Mouse (Mus musculus) left cerebral cortex, postnatal 10 days (tissue): ENCODE measurements around the gene Sec14l1. TPM values are rescaled to one million over a fixed set of nuclear protein-coding genes. Genes with fewer than 3 reads are reported as not detected.

Experiments
- DNase-seq, 2 experiments: peaks; one replicate each; pipeline ENCODE4 v3.0.0; 2021 to 2022; ENCODE audit warnings: low spot score in 2 of 2, mixed read lengths in 1 of 2; ENCODE audit errors: extremely low spot score in 1 of 2
- intact Hi-C: fragments of 180-260 bp; cut with DNase I; formaldehyde crosslinking; loops from one replicate; pipeline ENCODE4 v1.15.1; 2025
- total RNA-seq, 2 experiments: library from RNA; stranded (reverse); gene quantifications; 2 replicates each; pipeline ENCODE4 v1.2.3; 2021

The Sec14l1 gene
- total RNA-seq, 2 experiments from 2014 or later: 144 to 145 TPM

DNA sequence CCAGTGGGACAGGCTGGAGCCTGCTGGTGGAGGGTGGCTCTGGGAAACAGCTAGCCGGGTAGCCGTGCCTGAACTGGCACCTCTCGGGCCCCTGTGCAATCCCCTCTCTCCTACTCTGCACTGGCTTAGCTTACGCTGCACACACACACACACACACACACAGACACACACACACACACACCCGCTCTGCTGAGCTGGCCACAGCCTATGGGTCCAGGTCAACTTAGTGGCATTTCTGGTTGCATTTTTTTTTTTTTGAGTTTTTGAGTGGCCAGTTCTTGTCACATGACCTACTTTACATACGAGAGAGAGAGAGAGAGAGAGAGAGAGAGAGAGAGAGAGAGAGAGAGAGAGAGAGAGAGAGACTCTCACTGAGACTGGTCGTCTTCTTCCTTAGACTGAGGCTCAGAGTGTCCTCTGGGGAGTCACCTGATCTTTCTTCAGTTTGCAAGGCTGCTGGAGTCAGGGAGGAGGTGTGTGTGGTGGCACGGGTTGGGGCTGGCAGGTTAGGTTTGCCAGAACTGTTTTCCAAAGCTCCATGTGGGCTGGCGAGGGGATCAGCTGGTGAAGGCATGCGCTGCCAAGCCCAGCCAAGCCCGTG, 3.9 kb downstream of the Sec14l1 start:
- intact Hi-C loops: loop anchor here (5.0 kb wide), 1 partner anchor 37 kb away; no protein-coding TSS in a partner anchor
- DNase-seq: no peak

DNA sequence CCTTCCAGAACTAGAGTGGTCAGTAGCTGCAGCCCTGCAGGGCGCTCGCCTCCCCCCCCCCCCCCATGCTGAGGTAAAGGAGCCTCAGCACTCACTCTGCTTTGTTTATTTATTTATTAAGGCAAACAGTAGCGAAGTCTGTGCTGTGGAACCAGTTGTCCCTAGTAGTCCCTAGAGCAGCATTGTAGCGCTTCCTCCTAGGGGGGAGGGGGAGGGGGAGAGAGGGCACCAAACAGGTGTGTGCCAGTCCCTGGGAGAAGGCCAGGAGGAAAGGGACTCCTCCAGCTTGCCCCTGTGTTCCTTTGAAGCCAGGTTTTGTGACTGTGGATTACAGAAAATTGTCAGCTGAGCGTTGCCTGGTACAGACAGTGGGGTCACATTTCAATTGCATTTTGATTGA, 4.8 kb downstream of the Sec14l1 start:
- intact Hi-C loops: loop anchor here (5.0 kb wide), 1 partner anchor 37 kb away; no protein-coding TSS in a partner anchor

DNA sequence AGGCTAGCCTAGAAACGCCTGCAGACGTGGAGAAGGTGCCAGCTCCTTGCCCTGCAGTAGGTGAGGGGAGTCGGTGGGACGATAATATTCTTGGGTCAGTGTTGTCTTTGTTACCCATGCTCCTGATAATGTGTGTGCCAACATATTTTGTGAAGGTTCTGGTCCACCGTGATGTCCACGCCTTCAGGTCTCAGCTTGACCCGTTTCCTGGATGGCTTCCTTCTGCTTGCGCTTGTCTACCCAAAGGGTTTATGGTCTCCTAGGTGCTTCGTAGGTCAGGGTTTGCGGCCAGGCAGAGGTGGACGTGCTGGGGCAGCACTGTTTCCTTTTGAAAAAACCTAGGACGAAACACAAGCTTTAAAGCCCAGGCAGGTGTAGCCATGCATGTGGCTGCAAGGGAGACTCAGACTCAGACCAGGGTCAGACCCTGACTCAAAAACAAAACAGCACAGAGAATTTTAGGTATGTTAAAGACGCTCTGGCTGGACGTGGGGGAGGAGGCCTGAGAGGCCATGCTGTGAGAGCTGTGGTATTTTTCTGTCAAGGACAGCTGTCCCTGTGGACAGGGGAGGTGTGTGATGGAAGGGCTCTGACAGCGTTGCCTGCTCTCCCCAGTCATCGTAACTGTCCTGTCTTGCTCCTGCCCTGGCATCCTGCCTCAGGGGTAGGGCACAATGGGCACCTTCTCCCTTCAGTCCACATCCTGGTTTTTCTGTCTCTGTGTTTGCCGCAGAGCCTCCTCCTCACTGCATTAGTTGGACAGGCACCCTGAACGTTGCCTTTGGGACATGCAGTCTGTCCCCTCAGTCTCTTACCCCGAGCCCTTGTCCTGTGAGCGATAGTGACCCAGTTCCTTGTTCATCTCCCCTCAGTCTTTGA, 5.6 kb downstream of the Sec14l1 start:
- DNase-seq: no peak
- intact Hi-C loops: no loop called here

More for the DNA sequence above, 4.8 kb downstream of the Sec14l1 start:
- DNase-seq: no peak

DNA sequence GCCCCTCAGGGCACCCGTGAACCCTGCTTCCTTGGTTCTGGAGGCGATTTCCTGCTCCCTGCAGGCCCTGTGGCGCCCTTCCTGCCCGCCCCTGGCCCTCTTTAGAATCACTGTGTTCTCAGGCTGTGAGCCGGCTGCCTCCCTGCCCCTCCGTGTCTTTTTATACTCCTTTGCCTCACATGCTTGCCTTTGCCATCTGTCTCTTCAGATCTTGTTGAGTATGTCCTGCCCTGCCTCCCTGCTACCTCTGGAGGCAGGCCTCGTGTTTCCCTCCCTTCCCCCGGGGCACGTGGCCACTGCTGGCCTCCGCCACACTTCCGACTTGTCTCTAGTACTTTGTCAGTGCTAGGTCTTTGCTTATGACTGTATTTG, 6.2 kb downstream of the Sec14l1 start:
- peak in 1 of 2 experiments; percentile 82 for DNase-seq
- intact Hi-C loops: no loop called here

DNA sequence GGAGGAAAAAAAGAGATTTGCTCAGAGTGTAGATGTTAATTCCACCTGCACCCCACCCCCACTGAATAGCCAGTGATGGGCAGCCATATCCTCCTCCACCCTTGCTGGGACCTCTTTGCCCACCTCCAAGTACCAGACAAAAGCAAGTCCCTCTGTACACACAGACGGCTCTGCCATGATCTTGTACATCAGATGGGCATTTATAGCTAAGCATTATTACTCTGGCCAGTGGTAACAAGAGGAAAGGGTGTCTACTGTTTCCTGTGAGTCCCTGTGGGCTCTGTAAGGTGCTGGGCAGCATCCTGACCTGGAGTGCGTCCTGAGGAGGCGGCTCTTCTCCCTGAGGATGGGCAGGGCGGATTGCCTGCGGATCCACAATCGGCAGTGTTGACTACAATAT, 7.0 kb downstream of the Sec14l1 start:
- DNase-seq: no peak
- intact Hi-C loops: no loop called here

DNA sequence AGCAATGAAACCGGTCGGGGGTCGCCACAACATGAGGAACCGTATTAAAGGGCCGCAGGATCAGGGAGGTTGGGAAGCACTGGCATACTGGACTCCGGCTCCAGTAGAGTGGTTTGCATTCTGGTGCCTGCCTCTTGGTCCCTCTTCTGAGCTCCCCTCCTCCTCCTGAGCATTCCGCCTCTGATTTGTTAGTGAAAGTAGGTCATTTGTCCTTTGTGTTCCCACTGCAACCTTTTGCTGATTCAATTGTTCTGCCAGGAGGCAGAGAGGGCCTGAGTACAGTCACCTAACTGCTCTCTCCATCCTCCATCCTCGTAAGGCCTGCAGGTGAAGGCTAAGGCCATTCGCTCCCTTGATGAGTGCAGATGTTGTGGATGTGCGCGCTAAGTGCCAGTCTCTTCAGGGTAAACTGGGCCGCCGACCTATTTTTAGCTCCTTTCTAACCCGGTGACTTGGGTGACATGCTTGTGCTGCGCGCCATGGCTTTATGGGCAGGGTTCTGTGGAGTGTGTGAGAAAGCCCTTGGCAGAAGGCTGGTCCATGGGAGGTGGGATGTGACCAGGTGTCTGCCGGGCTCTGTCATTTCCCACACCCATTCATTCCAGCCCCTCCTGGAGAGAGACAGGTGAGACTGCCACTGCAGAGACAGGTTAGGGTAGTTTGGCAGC, 8.6 kb downstream of the Sec14l1 start:
- intact Hi-C loops: no loop called here
- DNase-seq: no peak

DNA sequence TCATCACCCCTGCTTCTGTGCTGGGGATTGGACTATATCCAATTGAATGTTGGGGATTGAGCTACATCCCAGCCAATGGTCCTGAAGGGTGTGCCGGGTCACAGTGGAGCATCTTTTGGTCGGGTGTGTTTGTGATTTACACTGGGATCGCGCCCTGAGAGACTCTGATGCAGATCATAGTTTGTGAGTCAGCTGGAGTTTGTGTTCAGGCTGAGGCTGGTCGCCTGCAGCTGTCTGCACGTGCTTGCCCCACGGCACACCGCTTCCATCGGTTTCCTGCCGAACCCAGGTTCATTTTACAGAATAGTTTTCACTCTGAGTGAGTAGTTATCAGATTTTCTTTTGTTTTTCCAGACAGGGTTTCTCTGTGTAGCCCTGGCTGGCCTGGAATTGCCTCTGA, 9.6 kb downstream of the Sec14l1 start:
- no peak for DNase-seq
- intact Hi-C loops: no loop called here

DNA sequence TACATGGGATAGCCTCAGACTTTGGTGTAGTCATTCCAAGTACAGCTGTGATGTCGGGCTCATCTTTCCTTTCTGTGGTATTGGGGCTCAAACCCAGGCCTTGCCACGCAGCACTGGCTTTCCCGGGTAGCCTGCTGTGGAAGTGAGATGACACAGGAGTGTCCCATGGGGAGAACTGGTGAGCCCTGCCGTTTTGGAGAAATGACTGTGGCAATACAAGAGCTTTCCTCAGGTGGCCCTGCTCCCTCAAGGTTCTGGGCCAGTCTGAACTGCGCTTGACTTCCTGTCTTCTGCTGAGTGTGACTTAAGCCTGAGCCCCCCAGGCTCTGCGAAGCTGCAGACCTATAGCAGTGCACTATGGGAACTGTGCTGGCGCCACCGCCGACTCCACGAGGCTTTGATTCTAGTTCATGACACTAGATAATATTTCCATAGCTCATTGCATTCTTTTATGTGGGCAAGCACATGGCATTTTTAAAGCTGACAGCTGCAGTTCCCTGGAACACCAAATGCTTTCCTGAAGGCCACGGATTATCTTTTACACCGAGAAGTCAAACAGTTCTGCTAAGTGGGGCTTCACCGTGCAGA, 12.4 kb downstream of the Sec14l1 start:
- DNase-seq: no peak
- intact Hi-C loops: no loop called here

DNA sequence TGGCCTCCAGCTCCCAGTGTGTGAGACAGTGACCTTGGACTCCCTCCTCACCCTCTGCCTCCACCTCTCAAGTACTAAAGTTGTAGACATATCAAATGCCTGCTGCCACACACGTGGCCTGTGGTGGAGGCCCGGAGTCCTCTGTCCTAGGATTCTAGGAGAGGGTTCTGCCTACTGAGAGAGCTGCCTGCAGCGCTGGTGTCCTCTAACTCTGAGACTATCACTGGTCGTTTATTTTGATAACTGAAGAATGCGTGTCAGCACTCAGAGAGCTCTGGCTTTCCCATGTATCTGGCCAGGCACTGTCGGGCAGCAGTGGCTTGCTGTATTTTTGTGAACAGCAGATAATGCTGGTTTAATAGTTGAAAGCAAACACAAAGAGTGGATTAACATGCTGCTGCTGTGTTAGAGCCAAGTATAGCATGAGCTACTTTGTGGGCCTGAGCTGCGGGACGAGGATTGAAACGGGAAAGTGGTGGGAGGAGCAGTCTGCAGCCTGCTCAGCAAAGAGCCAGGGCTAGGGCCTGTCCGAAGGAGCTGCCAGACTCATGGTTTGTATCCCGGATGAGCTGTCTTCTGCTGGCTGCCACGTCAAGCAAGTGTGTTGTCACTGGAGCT, 13.1 kb downstream of the Sec14l1 start:
- intact Hi-C loops: no loop called here
- DNase-seq: peak in 1 of 2 experiments; percentile 56

DNA sequence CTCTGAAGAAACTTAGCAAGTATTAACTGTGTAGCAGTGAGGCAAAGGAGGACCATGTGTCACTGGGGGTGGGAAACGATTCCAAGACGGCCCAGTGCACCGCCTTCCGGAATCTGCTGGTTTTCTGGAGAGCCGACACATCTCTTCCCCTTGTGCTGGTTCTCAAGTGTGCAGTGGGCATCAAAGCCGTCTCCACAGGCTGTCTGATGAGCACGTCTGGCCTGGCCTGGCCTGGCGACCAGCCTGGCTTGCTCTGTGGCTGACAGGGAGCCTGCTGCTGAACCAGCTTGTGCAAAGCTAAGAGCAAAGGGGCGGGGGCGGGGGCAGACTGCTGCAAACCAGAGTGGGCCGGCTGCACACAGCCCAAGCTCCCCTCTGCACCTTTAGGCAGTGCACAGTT, 14.5 kb downstream of the Sec14l1 start:
- intact Hi-C loops: no loop called here
- no peak for DNase-seq

DNA sequence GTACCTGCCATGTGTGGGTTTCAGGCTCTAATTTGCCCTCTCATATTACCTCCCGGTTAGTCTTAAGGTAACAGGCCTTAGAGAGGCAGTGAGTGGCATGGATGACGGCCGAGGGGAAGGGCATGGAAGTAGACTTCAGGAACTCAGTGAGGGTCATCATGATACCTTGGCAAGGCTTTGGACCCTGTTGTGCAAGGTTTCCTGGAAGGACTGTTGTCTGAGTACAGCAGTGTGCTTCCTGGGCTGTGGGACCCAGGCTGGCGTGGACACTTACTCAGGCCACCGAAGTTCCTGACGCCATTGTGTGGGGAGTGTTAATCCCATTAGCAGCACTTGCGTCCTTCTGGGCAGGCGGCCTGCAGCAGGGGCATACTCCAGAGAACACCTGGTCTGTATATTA, 15.1 kb downstream of the Sec14l1 start:
- DNase-seq: no peak
- intact Hi-C loops: no loop called here

DNA sequence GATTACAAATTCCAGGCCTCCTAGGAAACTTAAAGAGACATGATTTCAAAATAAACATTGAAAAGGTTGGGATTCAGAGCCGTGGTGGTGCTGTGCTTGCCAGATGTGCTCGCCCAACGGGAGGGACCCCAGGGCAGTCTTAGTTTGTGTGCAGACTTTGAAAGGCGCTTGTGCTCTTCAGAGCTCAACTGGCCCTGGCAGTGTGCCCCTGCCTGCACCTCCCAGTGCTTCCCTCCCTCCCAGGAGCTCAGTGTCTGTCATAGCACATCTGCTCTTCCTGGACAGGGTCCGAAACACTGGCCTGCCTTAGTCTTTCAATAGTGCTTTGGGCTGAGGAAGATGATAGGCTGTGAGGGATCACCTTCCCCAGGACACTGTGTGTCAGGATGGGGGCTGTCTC, 15.9 kb downstream of the Sec14l1 start:
- DNase-seq: peak in 1 of 2 experiments; percentile 67
- intact Hi-C loops: no loop called here

DNA sequence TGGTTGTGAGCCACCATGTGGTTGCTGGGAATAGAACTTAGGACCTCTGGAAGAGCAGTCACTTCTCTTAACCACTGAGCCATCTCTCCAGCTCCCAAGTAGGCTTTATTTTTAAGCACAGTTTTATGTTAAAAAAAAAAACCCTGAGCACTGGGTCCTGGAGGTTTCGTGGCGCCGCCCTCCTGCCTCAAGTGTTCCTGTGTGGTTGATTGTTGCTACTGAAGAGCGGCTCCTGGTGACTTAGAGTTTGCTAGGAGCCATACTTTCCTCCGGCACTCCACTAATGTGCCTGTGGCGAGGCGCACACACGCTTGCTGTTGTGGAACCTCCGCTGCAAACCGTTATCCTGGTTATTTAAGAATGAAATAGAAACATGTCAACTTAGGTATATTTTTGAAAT, 16.5 kb downstream of the Sec14l1 start:
- DNase-seq: no peak
- intact Hi-C loops: no loop called here

DNA sequence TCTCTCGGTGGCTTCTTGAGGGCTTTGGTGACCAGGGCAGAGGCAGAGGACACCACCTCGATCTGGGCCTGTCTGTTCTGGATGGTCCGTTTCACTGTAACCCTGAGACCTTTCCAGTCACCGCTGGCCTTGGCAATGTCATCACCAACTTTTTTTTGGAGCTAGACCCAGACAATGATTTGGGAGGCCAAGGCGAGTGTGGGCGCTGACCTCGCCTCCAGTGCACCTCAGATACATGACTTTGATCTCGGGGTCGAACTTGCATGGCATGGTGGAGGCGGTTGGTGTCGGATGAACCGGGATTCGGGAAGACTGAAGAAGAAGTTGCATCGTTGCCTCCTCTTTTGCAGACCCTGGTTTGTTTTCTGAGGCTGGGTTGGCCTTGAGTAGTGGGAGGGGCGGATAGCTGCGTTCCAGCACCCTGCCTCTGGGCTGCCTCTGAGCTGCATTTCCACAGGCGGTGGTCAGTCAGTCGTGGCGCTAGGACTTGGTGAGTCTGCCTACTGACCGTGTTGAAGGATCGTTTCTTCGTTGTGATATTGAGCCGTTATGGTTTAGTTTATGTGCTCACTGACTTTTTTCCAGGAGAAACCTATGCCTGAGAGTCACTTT, 19.9 kb downstream of the Sec14l1 start:
- no peak for DNase-seq
- intact Hi-C loops: no loop called here

DNA sequence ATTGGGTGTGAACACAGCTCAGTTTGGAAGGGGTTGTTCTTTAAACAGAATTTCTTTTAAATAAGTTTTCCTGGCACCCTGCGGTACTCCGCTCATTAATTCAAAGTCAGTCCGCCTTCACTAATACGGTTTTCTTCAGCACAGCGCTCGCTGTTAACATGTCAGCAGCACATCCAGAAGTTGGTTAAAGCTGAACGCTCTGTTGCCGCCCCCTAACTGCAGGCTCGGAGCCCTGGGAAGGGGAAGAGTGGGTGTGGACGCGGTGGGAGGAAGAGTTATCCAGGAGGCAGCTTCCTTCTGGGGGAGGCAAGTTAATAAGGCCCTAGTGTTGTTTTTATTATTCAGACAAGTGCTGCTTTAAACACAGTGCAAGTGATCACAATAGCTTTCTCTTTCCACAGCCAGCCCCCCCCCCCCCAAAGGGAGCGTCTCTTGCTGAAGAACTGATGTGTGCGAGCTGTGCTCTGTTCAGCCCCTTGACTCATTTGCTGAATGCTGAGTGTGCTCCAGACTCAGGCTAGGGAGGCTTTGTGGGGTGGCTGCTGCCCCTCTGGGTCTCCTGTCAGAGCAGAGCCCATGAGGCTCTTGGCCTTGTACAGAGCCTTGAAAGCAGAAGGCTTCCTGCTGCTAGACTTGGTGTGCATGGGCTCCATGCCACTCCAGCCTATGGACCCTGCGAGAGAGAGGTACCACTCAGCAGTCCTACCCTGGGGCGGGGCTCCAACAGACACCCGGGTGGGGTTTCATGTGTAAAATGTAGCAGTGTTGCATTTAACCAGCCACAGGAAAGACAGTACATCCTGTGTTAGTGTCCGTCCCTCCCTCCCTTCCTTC, 20.7 kb downstream of the Sec14l1 start:
- DNase-seq: no peak
- intact Hi-C loops: no loop called here

DNA sequence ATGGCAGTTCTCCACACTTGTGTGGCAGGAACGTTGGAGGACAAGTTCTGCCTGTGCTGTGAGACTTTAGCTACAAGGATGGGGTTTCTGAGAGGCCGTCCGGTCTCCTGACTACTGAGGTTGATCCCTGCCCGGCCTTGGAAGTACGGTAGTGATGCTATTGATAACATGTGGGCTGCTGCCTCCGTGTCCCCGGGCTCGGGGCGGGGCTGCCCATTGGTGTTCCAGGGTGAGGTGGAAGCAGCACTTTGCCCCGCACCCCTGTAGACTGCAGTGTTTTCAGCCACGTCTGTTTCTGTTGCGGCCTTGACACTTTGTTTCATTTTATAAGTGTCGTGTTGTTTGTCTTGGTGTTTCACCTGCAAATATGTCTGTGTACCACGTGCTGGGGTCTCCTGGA, 21.9 kb downstream of the Sec14l1 start:
- DNase-seq: no peak
- intact Hi-C loops: no loop called here

DNA sequence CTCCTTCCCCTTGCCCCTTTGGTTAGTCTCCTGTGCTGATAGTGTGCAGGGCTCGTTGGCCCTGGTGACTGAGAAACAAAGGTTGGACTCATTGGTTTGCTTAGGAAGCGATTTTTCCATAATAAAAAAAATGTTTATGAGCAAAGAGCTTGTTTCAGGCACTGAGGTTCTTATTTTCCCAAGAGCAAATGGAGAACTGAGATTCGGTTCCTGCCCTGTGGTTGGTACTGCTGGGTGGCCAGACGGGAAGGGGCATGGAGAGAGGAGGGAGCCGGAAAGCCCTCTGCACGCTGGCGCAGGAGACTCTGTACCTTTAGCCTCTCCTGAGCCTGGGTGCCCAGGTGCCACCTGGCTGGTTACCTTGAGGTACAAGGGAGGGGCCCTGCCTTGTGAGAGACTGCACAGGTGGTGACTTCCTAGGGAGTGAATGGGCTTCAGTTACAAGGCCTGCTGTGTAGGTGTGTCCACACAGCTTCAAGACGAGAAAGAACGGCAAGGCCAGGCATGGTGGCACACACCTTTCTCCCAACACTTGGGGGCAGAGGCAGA, 23.3 kb downstream of the Sec14l1 start:
- no peak for DNase-seq
- intact Hi-C loops: no loop called here
